Mouse (Mus musculus) megakaryocyte, embryonic 14.5 days (primary cell): Measurements from ENCODE around the gene Tdgf1.

ENCODE experiments used
- FLI1 ChIP-seq: IDR thresholded peaks from 2 replicates; pipeline ENCODE4 v1.6.1; 2012; ENCODE audit warnings: low read length, inconsistent platforms, mixed read lengths
- GATA1 ChIP-seq: IDR thresholded peaks from 3 replicates; pipeline ENCODE4 v1.6.1; 2012; ENCODE audit warnings: mixed read lengths, low read length, inconsistent platforms, borderline replicate concordance

GRCm38 (mm10) chr9:110907201-110907837, 38.6 kb downstream of the Tdgf1 start:
- TF ChIP-seq GATA1 (no peak), FLI1 (no peak)
